Mouse (Mus musculus) forebrain, embryonic 12.5 days (tissue): ENCODE data around the gene Washc1. TPM values are rescaled to one million over a fixed set of nuclear protein-coding genes. Genes with fewer than 3 reads are reported as not detected.

Experiments
- ATAC-seq: fragments of 200-750 bp; cut with Nextera tagmentation; 2 replicates; pipeline ENCODE4 v1.8.0; 2017; ENCODE audit warnings: moderate TSS enrichment; ENCODE audit not compliant: low FRiP score
- H3K27ac ChIP-seq: fragments of 300-500 bp; sonication (generic); 2 replicates; pipeline ENCODE4 v1.5.1; 2016; ENCODE audit warnings: mild to moderate bottlenecking
- H3K27me3 ChIP-seq: fragments of 300-500 bp; sonication (generic); 2 replicates; pipeline ENCODE4 v1.6.1; 2016; ENCODE audit warnings: mild to moderate bottlenecking
- H3K36me3 ChIP-seq: fragments of 300-500 bp; sonication (generic); replicated peaks from 2 replicates; pipeline ENCODE4 v1.6.1; 2016; ENCODE audit warnings: mild to moderate bottlenecking
- H3K4me1 ChIP-seq: fragments of 300-500 bp; sonication (generic); 2 replicates; pipeline ENCODE4 v1.6.1; 2016
- H3K4me2 ChIP-seq: fragments of 300-500 bp; sonication (generic); 2 replicates; pipeline ENCODE4 v1.6.1; 2016; ENCODE audit warnings: mild to moderate bottlenecking, moderate library complexity
- H3K4me3 ChIP-seq: fragments of 300-500 bp; sonication (generic); replicated peaks from 2 replicates; pipeline ENCODE4 v1.5.1; 2016; ENCODE audit warnings: mild to moderate bottlenecking
- H3K9ac ChIP-seq: fragments of 300-500 bp; sonication (generic); 2 replicates; pipeline ENCODE4 v1.6.1; 2016; ENCODE audit warnings: mild to moderate bottlenecking
- H3K9me3 ChIP-seq: fragments of 300-500 bp; sonication (generic); 2 replicates; pipeline ENCODE4 v1.6.1; 2016
- WGBS: fragments of 180-500 bp; shearing (Covaris S2); methylation state at CpG from one replicate; pipeline ENCODE4 v1.1.7; 2016; 5-methylcytosine and 5-hydroxymethylcytosine counted together
- polyA plus RNA-seq: library from polyadenylated mRNA; unstranded; fragments of >200 nt; fragmentation: Nextera tagmentation; extraction: Ambion mirVana; gene quantifications from 2 replicates; pipeline ENCODE4 v1.2.1, GENCODE M21; 2016

The Washc1 gene
- polyA plus RNA-seq, 1 experiment from 2014 or later, result 35.2 TPM

- Histone ChIP-seq H3K36me3 (peaks cover 19% of the 10 kb centered on the region), H3K27ac (no peak overlapping the region), H3K9me3 (no peaks in the 10 kb centered on the region), H3K27me3 (no peaks in the 10 kb centered on the region), H3K9ac (no peak overlapping the region), H3K4me3 (no peak overlapping the region), H3K4me1 (no peaks in the 10 kb centered on the region), H3K4me2 (no peak overlapping the region)
- WGBS, result 97% methylated on average over 2 of the region's 2 CpGs
- ATAC-seq, result no peak
Observed at GRCm38 (mm10) chr17:66092065-66092464, 19.3 kb upstream of the Washc1 start.

GRCm38 (mm10) chr17:66092664-66093063 lies 18.7 kb upstream of the Washc1 start:
- no peak overlapping the region for H3K9ac ChIP-seq
- ATAC-seq, result no peak
- H3K4me1 ChIP-seq, result no peaks in the 10 kb centered on the region
- 87% methylated on average over 3 of the region's 3 CpGs for WGBS
- no peaks in the 10 kb centered on the region for H3K27me3 ChIP-seq
- H3K9me3 ChIP-seq, result no peaks in the 10 kb centered on the region
- H3K4me3 ChIP-seq, result no peak overlapping the region
- peaks cover 14% of the 10 kb centered on the region for H3K36me3 ChIP-seq
- no peak overlapping the region for H3K27ac ChIP-seq
- H3K4me2 ChIP-seq, result no peak overlapping the region

GRCm38 (mm10) chr17:66100566-66101379 lies 10.6 kb upstream of the Washc1 start:
- H3K36me3 ChIP-seq, result no peaks in the 10 kb centered on the region
- H3K27ac ChIP-seq, result peak overlapping the region; percentile 93
- under 1% methylated on average over 41 of the region's 41 CpGs for WGBS
- H3K27me3 ChIP-seq, result no peaks in the 10 kb centered on the region
- H3K4me3 ChIP-seq, result peak overlapping the region; percentile 57
- peak overlapping the region; percentile 78 for H3K4me2 ChIP-seq
- H3K9ac ChIP-seq, result peak overlapping the region; percentile 92
- no peak for ATAC-seq
- no peaks in the 10 kb centered on the region for H3K9me3 ChIP-seq
- H3K4me1 ChIP-seq, result peaks cover 20% of the 10 kb centered on the region

GRCm38 (mm10) chr17:66101380-66102330 lies 9.7 kb upstream of the Washc1 start, which contains the start of gene Ndufv2:
Gene Ndufv2, minus strand, starts transcription at chr17:66101559.
- Histone ChIP-seq H3K9me3 (no peaks in the 10 kb centered on the region), H3K4me2 (peak within 1 kb of the TSS; percentile 78), H3K36me3 (no peaks in the 10 kb centered on the region), H3K27ac (peak within 1 kb of the TSS; percentile 93), H3K27me3 (no peaks in the 10 kb centered on the region), H3K4me1 (peaks cover 20% of the 10 kb centered on the region), H3K9ac (peak within 1 kb of the TSS; percentile 92), H3K4me3 (peak within 1 kb of the TSS; percentile 57)
- ATAC-seq, result peak; percentile 99
- 1% methylated on average over 67 of the region's 67 CpGs for WGBS

- H3K27me3 ChIP-seq, result no peaks in the 10 kb centered on the region
- whole genome bisulfite sequencing, result 88% methylated on average over 7 of the region's 7 CpGs
- H3K36me3 ChIP-seq, result no peaks in the 10 kb centered on the region
- no peaks in the 10 kb centered on the region for H3K9me3 ChIP-seq
- no peak overlapping the region for H3K27ac ChIP-seq
- peaks cover 15% of the 10 kb centered on the region for H3K4me1 ChIP-seq
- H3K9ac ChIP-seq, result no peak overlapping the region
- H3K4me2 ChIP-seq, result no peak overlapping the region
- no peak for ATAC-seq
- no peak overlapping the region for H3K4me3 ChIP-seq
Observed at GRCm38 (mm10) chr17:66104076-66104475, 7.3 kb upstream of the Washc1 start.

GRCm38 (mm10) chr17:66106601-66107267 lies 4.6 kb upstream of the Washc1 start:
- Histone ChIP-seq H3K4me1 (peaks cover 5% of the 10 kb centered on the region; the same call in 1 of the 2 replicates), H3K27me3 (no peaks in the 10 kb centered on the region), H3K4me3 (no peak overlapping the region), H3K9me3 (no peaks in the 10 kb centered on the region), H3K27ac (no peak overlapping the region), H3K4me2 (no peak overlapping the region), H3K36me3 (no peaks in the 10 kb centered on the region), H3K9ac (no peak overlapping the region)
- WGBS, result 55% methylated on average over 10 of the region's 10 CpGs
- ATAC-seq, result no peak

GRCm38 (mm10) chr17:66107466-66107865 lies 3.9 kb upstream of the Washc1 start:
- Histone ChIP-seq H3K27me3 (no peaks in the 10 kb centered on the region), H3K9me3 (no peaks in the 10 kb centered on the region), H3K27ac (no peak overlapping the region), H3K4me3 (no peak overlapping the region), H3K36me3 (no peaks in the 10 kb centered on the region), H3K4me1 (peaks cover 11% of the 10 kb centered on the region), H3K4me2 (no peak overlapping the region), H3K9ac (no peak overlapping the region)
- ATAC-seq, result no peak
- WGBS, result 70% methylated on average over 8 of the region's 8 CpGs

- H3K27ac ChIP-seq, result no peak overlapping the region
- H3K36me3 ChIP-seq, result no peaks in the 10 kb centered on the region
- H3K4me2 ChIP-seq, result no peak overlapping the region
- H3K9me3 ChIP-seq, result no peaks in the 10 kb centered on the region
- no peaks in the 10 kb centered on the region for H3K27me3 ChIP-seq
- H3K4me1 ChIP-seq, result peaks cover 14% of the 10 kb centered on the region
- no peak for ATAC-seq
- no peak overlapping the region for H3K9ac ChIP-seq
- WGBS, result 79% methylated on average over 4 of the region's 4 CpGs
- no peak overlapping the region for H3K4me3 ChIP-seq
Observed at GRCm38 (mm10) chr17:66108198-66108597, 3.1 kb upstream of the Washc1 start.

GRCm38 (mm10) chr17:66110746-66111145 lies 599 bp upstream of the Washc1 start:
- peaks cover 21% of the 10 kb centered on the region for H3K36me3 ChIP-seq
- H3K4me2 ChIP-seq, result peak overlapping the region; percentile 64
- no peaks in the 10 kb centered on the region for H3K9me3 ChIP-seq
- peaks cover 14% of the 10 kb centered on the region for H3K4me1 ChIP-seq
- peak overlapping the region; percentile 85 for H3K4me3 ChIP-seq
- H3K9ac ChIP-seq, result peak overlapping the region; percentile 79; the same call in 1 of the 2 replicates
- no peaks in the 10 kb centered on the region for H3K27me3 ChIP-seq
- 0 out of 2 replicates have a peak overlapping the region, but pooled peaks have one; percentile 19 for H3K27ac ChIP-seq
- peak; percentile 27; the same call in 1 of the 2 replicates for ATAC-seq
- 62% methylated on average over 6 of the region's 6 CpGs for WGBS

GRCm38 (mm10) chr17:66112166-66112565 lies 821 bp downstream of the Washc1 start:
- H3K9ac ChIP-seq, result peak overlapping the region; percentile 79
- WGBS, result 53% methylated on average over 4 of the region's 4 CpGs
- H3K9me3 ChIP-seq, result no peaks in the 10 kb centered on the region
- no peak for ATAC-seq
- peaks cover 35% of the 10 kb centered on the region for H3K36me3 ChIP-seq
- peak overlapping the region; percentile 64 for H3K4me2 ChIP-seq
- H3K4me3 ChIP-seq, result peak overlapping the region; percentile 85
- H3K27ac ChIP-seq, result no peak overlapping the region
- peaks cover 14% of the 10 kb centered on the region for H3K4me1 ChIP-seq
- H3K27me3 ChIP-seq, result no peaks in the 10 kb centered on the region

GRCm38 (mm10) chr17:66118991-66119390 lies 7.6 kb downstream of the Washc1 start:
- H3K36me3 ChIP-seq, result peaks cover 65% of the 10 kb centered on the region
- no peaks in the 10 kb centered on the region for H3K27me3 ChIP-seq
- 88% methylated on average over 8 of the region's 8 CpGs for WGBS
- no peak overlapping the region for H3K4me2 ChIP-seq
- no peak overlapping the region for H3K4me3 ChIP-seq
- H3K4me1 ChIP-seq, result peaks cover 3% of the 10 kb centered on the region
- no peaks in the 10 kb centered on the region for H3K9me3 ChIP-seq
- no peak for ATAC-seq
- H3K27ac ChIP-seq, result no peak overlapping the region
- no peak overlapping the region for H3K9ac ChIP-seq

GRCm38 (mm10) chr17:66120701-66121100 lies 9.4 kb downstream of the Washc1 start:
- H3K4me1 ChIP-seq, result peaks cover 14% of the 10 kb centered on the region
- no peak overlapping the region for H3K27ac ChIP-seq
- H3K27me3 ChIP-seq, result no peaks in the 10 kb centered on the region
- H3K9ac ChIP-seq, result no peak overlapping the region
- H3K4me2 ChIP-seq, result no peak overlapping the region
- no peak for ATAC-seq
- 86% methylated on average over 1 of the region's 1 CpGs for WGBS
- H3K9me3 ChIP-seq, result no peaks in the 10 kb centered on the region
- H3K4me3 ChIP-seq, result no peak overlapping the region
- H3K36me3 ChIP-seq, result peaks cover 48% of the 10 kb centered on the region
